19 mouse cellular contexts compared by ENCODE assay signal in genomic region chr4:125056476-125056875, GRCm38 (mm10). TPM values are rescaled to one million over a fixed set of nuclear protein-coding genes. Genes with fewer than 3 reads are reported as not detected.
"Had no signal": no experiment of that assay in that cellular context is flagged by ENCODE, and none has a peak within 500 bp of the region (broad histone marks: within the 10 kb centered on the region; RNA-seq: fewer than 3 reads in every experiment).

No protein-coding gene starts in this region.

- H3K9ac ChIP-seq: liver, embryonic 15.5 days; lung, embryonic 14.5 days; neural tube, embryonic 13.5 days; stomach, embryonic 15.5 days had no signal

- DNase-seq: kidney, adult 11 months; kidney, adult 9 months; kidney, postnatal 10 days; kidney, postnatal 4 days; layer of hippocampus, adult 9-11 months; layer of hippocampus, postnatal 36 days; lung, embryonic 14.5 days; lung, postnatal 10 days; lung, postnatal 4 days; retina, postnatal 1 day; thymus, postnatal 36 days had no signal

- H3K27me3 ChIP-seq: liver, embryonic 15.5 days; neural tube, embryonic 13.5 days; stomach, embryonic 15.5 days had no signal

- H3K4me3 ChIP-seq: liver, embryonic 15.5 days; neural tube, embryonic 13.5 days; stomach, embryonic 15.5 days had no signal

- H3K27ac ChIP-seq: liver, embryonic 15.5 days; neural tube, embryonic 13.5 days; stomach, embryonic 15.5 days had no signal

- ATAC-seq: midbrain, embryonic 16.5 days had no signal

- H3K4me1 ChIP-seq: neural tube, embryonic 13.5 days had no signal

- H3K9me3 ChIP-seq: liver, embryonic 15.5 days; neural tube, embryonic 13.5 days; stomach, embryonic 15.5 days had no signal

- H3K4me2 ChIP-seq: liver, embryonic 11.5 days; liver, embryonic 15.5 days; lung, embryonic 14.5 days; midbrain, embryonic 11.5 days; neural tube, embryonic 13.5 days; stomach, embryonic 15.5 days had no signal

RNA-seq across cellular contexts. Expression of gene Dnali1, which starts 9.0 kb away (rescaled TPM):
- total RNA-seq: megakaryocyte, adult 5-6 weeks had no signal
- polyA plus RNA-seq: liver, embryonic 15.5 days; spleen, adult 2 months had no signal
